Mouse (Mus musculus) CH12.LX (cell line): Measurements from ENCODE around the gene Tradd.

ENCODE experiments used
- JUN ChIP-seq: IDR thresholded peaks from 2 replicates; pipeline ENCODE4 v1.6.1; 2011; ENCODE audit warnings: low read depth, mild to moderate bottlenecking, low read length, improper control_type of control experiment, moderate library complexity; ENCODE audit not compliant: insufficient read depth
- POLR2A ChIP-seq: IDR thresholded peaks from 2 replicates; pipeline ENCODE4 v1.6.1; 2011; ENCODE audit warnings: low read depth, mild to moderate bottlenecking, improper control_type of control experiment, low read length
- UBTF ChIP-seq: IDR thresholded peaks from 2 replicates; pipeline ENCODE4 v1.6.1; 2012; ENCODE audit warnings: low read depth, mild to moderate bottlenecking, inconsistent platforms, low read length, improper control_type of control experiment, moderate library complexity
- ZC3H11A ChIP-seq: IDR thresholded peaks from 2 replicates; pipeline ENCODE4 v1.6.1; 2012; ENCODE audit warnings: low read depth, mild to moderate bottlenecking, inconsistent platforms, low read length, improper control_type of control experiment

DNA sequence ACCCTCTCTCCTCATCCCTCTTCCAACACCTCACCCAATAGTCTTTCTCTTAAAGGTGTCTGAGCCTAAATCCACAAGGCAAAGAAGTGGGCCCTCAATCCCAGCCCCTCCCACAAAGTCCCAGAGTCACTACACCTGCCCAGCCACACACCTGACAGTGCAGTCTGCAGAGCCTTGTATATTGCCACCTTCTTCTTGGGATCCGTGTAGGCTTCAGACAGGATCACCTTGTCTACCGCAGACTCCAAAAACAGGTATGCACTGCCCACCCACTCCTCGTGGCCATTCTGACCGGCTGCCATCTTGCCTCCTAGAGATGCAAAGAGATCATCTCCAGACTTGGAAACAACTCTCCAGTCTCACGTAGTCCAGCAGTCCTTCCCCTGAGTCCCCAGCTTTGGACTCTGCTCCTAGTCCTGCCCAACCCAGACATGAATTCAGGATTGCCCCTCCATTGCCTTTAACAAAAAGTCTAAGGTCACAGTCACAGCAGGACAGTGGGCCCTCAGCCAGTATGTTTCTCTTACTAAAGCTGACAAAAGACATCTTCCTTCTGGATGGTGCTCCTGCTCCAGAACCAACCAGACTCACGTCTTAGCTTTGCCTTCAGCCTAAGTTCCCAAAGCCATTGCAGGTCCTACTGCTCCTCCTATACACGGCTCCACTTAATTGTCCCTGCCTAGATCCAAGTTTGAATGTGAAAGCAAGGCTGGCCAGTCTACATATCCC is 3.9 kb downstream of the Tradd start:
- TF ChIP-seq ZC3H11A (no peak), JUN (no peak), UBTF (no peak), POLR2A (no peak)
